Mouse (Mus musculus) naive thymus-derived CD4-positive, alpha-beta T cell, adult 2 months (primary cell): Measurements from ENCODE around the gene Pxn.

ENCODE experiments used
- DNase-seq: peaks from one replicate; pipeline ENCODE4 v3.0.0-alpha.2; 2011; ENCODE audit warnings: low read depth

The Pxn gene

DNA sequence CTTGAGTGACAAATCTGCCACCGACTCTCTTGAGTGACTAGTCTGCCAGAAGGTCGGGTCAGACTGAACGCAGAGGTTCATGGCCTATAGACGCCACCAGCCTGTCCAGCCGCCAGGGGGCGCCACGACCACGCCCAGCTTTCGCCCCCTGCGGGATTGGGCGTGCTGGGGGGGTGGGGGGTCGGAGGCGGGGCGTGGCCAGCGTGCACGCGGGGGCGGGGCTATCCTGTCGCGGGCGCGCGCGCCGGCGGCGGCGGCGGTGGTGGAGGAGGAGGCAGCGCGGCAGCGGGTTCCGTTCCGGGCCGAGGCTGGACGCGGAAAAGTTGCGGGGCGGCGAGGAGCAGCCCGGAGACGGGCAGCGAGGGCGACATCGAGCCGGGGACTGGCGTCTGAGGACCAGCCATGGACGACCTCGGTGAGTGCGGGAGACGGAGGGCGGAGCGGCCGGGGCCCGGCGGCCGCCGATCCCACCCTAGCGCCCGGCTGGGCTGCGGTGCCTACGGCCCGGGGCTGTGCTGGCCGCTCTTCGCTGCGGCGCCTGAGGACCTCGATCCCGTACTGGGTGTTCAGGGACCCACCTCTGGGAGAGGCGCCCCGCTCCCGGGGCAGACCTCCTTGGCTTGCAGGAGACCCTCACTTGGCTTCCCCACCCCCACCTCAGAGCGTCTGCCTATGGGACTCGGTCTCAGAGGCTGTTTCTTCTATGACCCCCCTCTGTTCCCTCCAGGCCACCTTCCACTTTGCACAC is at the start of gene Pxn:
Pxn (plus strand) TSS at position 223 of the 748 bp plus-strand sequence.
- peak; percentile 96 for DNase-seq

DNA sequence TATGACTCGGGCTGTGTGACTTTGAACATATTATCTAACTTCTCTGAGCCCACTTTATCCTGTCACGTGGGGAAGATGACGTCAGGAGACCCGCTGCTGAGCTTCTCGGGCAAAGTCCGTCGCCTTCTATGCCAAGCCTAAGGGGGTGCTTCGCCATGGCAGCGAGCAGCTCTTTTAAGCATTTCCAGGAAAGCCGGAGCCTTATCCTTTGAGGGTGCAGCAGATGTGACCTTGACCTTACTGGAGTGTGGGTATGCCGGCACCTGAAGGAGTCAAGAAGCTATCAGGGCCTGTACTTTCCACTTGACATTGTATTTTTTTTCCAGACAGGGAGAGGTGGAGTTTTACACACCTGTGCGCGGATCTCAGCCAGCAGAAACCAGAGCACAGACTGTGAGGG is 47.6 kb upstream of the Pxn start:
- DNase-seq: no peak

DNA sequence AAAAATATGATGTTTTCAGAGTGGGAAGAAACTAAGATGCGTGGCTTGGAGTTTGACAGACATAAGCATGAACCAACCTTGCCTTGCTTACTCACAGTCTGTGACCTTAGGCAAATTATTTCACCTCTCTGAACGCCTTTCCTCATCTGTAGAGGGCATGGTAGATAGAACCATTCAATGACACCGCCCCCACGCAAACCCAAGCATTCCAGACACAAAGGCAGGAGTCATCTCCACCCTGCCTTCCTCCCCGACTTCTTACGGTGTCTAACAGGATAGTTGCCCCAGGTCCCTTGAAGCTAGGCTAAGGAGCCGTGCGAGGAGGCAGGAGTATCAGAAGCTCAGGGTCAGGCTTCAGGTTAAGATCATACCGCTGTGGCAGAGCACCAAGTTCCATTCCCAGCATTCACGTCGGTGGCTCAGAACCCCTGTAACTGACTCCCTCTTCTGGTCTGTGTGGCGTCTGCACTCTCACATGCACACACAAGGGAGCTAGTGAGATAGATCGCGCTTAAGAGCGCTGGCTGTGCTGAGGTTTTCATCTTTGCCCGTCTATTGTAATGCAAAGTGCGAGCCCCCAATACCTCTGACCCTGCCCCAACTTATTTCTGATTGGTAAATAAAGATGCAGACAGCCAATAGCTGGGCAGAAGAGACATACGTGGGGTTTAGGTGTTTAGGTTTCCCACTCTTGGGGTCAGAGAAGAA is 41.9 kb upstream of the Pxn start:
- DNase-seq: no peak

DNA sequence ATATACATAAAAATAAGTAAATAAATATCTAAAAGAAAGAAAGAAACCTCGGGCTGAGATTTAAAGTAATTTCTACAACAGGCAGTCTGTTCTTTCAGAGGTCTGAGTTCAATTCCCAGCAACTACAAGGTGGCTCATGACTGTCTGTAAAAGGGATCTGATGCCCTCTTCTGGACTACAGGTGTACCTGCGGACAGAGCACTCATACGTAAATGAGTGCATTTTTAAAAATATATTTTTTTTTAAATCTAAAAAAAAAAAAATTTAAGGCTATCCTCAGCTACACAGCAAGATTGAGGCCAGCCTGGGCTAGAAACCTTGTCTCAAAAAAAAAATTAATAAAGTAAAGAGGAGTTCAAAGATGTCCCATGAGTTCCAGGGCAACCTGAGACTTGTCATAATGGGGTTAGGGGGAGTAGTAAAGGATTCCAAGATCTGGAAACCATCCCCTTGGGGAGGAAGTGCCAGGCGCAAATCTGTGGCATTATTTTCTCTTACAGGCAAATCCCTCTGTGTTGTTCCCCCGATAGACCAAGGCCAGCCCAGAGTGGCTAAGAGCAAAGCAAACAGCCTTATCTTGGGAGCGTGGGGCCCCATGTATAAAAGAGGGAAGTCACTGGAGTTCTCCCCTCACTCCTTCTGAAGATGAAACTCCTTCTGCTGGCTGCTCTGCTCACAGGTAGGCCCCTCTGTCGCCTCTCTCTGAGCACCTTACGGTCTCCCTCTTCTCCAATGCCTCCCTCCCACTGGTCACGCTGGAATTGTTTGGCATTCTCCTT is 40.6 kb upstream of the Pxn start, which contains the start of gene Pla2g1b:
Pla2g1b (plus strand) TSS at position 621 of the 779 bp plus-strand sequence.
- DNase-seq: no peak

DNA sequence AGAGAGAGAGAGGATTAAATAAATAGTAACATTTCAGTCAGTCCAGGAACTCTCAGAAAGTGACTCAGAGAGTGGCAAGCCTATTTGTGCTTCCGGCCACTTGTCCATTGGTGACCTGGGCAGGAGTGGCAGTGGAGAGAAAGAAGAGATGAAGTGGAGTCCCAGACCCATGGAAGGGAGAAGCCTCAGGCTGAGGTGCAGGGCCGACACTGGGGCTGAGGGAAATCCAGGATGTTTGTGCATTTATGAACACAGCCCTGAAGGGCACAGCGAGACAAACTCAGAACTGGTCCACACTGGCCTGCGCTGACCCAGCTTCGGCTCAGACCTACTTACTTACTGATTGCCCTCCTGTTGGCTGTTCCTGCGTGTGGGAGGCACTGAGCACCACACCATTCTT is 36.7 kb upstream of the Pxn start:
- DNase-seq: no peak

DNA sequence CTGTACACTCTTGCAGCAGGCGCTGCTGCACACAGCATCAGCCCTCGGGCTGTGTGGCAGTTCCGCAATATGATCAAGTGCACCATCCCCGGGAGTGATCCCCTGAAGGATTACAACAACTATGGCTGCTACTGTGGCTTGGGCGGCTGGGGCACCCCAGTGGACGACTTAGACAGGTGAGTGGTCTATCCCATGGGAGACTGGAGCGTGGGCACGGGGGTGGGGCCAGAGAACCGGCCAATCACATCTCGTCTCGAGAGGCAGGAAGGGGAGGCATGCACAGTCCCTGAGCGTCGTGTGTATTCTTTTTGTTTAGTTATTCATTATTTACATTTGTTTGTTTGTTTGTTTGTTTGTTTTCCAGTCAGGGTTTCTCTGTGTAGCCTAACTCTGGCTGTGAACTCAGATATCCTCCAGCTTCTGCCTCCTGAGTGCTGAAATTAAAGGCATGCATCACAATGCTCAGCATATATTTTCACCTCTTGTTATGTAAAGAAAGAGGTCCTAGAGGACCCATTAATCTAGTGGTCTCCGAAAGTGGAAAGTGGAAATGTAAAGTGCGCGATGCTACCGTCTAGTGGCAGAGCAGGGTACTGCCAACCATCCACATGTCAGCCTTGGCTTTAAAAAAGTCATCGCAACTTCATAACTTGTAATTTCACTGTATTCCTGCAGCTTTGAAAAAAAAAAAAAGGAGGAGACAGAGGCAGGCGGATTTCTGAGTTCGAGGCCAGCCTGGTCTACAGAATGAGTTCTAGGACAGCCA is 35.5 kb upstream of the Pxn start:
- peak; percentile 78 for DNase-seq

DNA sequence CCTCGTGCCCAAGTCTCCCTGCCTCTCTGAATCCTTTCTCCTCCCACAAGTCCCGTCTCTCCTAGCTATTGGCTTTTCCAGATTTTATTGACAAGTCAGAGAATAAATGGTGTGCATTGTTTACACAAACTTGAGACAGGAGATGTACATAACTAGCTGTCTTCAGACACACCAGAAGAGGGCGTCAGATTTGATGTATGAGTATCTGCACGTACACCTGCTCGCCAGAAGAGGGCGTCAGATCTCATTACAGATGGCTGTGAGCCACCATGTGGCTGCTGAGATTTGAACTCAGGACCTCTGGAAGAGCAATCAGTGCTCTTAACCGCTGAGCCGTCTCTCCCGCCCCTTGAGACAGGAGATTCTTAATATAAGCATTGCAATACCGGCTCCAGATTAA is 33.3 kb upstream of the Pxn start:
- DNase-seq: no peak

DNA sequence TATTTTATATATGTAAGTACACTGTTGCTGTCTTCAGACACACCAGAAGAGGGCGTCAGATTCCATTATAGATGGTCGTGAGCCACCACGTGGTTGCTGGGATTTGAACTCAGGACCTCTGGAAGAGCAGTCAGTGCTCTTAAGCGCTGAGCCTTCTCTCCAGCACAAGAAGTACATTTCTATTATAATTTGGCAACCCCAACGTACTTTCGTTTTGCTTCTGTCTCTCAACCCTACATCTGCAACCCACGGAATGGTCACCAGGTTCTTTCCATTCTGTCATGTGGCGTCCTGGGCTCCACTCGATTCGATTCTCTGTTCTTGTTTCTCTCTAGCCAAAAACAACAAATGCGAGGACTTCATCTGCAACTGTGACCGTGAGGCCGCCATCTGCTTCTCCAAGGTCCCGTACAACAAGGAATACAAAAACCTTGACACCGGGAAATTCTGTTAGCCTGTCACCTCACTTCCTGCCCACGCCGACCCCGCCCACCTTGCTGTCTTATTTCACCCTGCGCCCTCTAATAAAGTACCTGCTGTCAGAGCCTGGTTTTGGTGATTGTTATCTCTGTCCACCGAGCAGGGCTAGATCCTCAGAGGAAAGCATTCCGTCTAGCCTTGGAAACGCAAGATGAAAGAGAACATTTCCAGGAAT is 32.2 kb upstream of the Pxn start:
- DNase-seq: peak; percentile 60

DNA sequence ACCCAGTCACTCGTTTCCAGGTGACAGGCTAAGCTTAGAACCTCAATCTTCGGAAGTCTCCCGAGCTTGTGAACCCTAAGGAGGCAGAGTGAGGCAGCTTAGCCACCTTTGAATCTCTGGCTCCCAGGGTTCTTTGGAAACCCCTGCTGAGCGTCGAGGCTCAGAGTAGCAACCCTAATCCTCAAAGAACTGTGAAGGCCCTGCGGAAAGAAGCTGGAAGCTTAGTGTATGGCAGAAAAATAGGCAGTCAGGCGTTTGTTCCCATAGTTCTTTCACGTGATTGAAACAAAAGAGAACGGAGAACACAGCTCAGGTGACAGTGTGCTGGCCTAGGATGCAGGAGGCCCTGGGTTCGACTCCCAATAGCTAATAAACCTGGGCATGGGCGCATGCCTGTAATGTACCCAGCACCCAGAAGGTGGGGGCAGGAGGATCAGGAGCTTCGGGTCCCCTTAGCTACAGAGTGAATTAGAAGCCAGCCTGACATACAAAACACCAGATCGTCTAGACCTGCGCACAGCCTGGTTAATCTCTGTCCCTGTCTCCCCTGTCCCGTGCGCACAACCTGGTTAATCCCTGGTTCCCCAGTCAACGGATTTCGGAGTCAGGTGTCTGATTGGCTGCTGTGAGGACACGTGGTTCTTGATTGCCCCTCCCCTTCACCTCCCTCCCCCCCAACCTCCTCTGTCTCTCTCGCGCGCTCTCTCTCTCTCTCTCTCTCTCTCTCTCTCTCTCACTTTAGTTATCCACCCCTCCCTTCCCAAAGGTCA is 31.0 kb upstream of the Pxn start:
- peak; percentile 59 for DNase-seq

DNA sequence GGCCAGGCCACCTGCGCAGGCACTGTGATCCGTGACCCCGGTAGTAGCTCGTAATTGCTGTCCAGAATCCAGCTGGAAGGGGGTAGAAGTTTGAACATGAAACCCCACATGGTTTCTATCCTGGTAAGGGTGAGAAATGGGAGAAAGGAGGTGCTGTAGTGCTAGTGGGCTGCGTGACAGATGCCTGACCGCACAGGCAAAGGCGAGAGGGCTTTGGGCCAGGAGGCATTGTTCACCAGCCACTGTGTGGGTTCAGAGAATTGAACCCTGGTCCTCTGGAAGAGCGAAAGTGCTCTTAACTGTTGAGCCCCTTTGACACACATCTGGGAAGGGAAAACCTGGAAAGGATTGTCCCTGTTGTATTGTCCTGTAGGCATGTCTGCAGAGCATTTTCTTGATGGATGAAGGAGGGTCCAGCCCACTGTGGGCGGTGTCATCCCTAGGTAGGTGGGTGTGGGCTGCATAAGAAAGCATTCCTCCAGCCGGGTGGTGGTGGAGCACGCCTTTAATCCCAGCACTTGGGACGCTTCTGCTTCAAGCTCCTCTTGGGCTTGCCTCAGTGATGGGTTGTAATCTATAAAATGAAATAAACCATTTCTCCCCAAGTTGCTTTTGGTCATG is 30.3 kb upstream of the Pxn start:
- DNase-seq: no peak

DNA sequence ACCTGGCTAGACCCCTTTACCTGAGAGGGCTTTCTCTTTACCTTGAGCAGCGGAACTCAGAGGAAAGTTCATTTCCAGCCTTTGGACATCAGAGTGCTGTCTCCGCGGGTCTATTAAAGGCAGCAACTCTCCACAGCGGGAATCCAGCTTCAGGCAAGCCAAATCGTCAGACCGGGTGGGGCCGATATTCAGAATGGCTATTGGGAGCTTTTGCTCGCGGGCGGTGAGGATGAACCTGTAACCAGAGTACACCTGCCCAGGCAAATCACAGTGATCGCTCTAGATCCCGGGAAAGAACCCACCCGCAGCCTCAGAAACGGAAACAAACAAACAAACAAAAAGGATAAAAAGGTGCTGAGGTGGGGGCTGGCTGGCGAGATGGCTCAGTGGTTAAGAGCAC is 26.9 kb upstream of the Pxn start:
- no peak for DNase-seq

DNA sequence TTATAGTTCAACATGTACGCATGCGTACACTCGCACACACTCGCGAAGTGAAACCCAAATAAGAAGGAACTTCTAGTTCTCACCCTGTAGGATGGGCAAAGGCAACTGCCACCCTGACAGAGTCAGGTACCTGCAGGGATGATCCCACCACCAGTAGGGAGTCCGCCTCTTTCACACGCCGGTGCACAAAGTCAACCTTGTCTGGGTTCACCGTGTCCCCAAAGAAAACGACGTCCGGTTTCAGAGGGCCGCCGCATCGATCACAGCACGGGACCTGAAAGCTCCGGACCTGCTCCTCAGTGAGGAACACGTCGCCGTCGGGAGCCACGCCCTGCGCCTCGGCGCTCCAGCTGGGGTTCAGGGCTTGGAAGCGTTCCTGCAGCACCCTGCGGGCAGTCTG is 26.4 kb upstream of the Pxn start:
- DNase-seq: no peak

DNA sequence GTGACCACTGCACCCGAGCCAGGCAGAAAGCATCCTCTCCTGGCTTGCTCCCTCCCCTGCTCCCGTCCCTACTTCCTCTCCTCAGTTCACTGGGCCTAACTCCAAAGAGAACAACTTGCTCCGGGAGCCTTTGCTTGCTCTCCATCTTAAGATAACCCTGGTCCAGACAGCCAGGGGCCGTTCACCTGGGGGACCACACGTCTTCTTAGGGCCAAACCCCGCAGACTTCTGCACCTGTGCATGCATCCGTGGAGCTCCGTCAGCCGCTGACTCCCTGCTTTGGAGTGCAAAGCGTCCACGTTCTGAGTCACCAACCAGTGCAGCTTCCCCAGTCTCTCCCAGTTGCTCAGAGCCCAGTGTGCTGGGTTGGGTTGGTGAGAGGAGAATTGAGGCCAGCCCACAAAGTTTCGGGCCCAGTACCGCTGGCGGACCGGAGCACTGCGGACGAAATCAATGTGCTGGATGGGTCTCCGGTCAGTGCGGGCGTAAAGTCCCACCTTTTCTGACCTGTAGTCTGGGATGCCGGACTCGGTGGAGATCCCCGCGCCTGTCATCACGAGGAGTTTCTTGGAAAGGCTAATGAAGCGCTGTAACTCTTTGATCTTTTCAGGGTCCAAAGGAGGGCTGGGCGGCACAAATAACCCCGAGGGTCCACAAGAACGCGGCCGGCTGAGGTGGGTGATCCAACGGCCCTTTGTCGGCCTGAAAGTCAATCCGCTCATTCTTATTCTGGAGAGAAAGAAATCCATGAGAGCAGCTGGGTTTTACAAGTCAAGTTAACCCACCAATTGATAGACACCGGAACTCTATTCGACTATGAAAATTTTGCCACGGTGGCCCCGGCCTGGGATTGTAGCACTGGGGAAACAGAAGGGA is 23.8 kb upstream of the Pxn start:
- peak; percentile 1 for DNase-seq

DNA sequence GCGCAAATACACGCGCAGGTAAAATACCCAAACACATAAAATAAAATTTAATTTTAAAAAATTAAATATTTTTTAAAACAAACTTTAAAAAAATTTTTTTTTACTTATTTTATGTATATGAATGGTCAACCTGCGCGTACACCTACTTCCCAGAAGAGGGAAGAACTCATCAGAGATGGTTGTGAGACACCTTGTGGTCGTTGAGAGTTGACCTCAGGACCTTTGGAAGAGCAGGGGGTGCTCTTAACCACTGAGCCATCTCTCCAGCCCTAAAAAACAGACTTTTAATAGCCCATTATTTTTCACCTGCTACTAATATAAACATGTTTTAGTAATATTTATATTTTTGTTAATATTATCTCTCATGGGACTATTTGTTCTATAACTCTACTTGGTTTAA is 23.1 kb upstream of the Pxn start:
- DNase-seq: no peak

DNA sequence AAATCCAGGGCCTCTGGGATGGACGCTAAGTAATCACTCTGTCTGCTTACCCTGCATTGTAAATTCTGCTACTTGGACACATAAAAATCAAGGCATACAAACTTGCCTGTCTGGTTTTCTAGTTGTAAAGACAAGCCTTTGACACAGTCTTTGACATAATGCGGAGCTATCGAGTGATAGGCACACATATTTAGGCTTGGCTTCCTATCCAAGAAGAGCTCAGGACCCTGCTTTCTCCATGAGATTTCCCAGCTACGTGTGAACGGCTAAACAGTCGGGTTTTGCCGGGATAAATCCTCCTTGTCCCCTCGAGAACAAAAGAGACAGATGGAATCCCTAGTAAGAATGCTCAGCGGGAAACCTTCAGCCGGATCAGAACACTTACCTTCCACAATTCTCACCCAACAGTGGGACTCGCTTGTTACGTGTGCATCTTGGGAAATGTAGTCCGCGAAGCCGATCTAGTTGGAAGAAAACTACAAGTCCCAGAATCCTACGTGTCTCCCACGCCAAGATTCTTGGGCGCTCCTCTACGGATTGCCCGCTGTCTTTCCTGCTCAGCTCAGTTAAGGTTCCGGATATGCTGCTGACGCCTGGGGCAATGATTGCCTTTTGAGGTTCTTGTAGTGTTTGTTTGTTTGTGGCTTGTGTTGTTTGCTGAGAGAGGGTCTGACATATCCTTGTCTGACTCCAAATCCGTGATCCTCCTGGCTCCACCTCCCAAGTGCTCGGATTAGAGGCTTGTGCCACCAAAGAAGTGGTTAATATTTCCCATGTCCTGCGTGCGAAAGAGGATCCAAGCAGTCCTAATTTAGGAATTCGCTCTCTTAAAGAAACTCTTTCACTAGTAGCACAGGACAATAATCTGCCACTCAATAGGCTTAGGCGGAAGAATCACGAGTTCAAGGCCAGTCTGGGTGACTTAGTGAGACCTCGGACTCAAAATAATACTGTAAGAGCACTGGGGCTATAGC is 22.2 kb upstream of the Pxn start, which contains the start of gene Sirt4:
Sirt4 (minus strand) TSS at position 779 of the 974 bp plus-strand sequence.
- DNase-seq: peak; percentile 94

DNA sequence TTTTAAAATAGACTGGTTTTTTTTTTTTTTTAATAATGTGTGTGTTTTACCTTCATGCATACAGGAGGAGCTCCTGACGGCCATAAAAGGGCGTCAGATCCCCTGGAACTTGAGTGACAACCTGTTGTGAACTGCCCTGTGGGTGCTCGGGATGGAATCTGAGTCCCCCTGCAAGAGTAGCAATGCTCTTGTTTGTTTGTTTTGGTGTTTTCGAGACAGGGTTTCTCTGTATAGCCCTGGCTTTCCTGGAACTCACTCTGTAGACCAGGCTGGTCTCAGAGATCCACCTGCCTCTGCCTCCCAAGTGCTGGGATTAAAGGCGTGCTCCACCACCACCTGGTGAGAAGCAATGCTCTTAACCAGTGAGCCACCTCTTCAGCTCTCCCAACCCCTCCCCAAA is 21.5 kb upstream of the Pxn start:
- no peak for DNase-seq

DNA sequence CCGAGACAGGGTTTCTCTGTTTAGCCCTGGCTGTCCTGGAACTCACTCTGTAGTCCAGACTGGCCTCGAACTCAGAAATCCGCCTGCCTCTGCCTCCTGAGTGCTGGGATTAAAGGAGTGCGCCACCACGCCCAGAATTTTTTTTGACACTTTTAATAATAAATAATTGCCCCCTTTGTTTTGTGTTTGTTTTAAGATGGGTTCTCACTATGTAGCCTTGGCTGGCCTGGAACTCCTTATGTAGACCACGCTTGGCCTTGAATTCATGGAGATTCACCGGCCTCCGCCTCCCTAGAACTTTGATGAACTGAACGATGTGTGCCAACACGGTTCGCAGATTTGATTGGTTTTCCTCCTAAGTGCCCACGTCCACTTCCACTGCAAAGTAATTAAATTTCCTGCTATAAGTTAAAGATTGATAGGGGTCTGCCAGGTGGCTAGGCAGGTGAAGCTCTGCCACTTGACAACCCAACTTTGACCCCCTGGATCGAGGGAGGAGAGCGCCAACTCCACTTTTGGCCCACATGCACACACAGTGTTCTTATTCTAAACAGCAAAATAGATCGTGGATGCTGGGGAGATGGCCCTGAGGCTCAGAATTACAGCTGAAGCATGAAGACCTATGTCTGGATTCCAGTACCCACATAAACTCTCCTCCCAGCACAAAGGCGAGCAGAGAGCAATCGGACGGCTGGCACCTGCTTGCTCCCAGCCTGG is 20.8 kb upstream of the Pxn start:
- no peak for DNase-seq
